Mouse (Mus musculus) forebrain, embryonic 13.5 days (tissue): ENCODE results near the gene F830045P16Rik. TPM values are rescaled to one million over a fixed set of nuclear protein-coding genes. Genes with fewer than 3 reads are reported as not detected.

Experiments
- ATAC-seq: fragments of 200-750 bp; cut with Nextera tagmentation; 2 replicates; pipeline ENCODE4 v1.8.0; 2017
- H3K27ac ChIP-seq: fragments of 300-500 bp; sonication (generic); 2 replicates; pipeline ENCODE4 v1.5.1; 2015; ENCODE audit warnings: inconsistent platforms, mild to moderate bottlenecking, moderate library complexity
- H3K27me3 ChIP-seq: fragments of 300-500 bp; sonication (generic); 2 replicates; pipeline ENCODE4 v1.6.1; 2015; ENCODE audit warnings: mild to moderate bottlenecking, inconsistent platforms
- H3K36me3 ChIP-seq: fragments of 300-500 bp; sonication (generic); 2 replicates; pipeline ENCODE4 v1.6.1; 2015; ENCODE audit warnings: mild to moderate bottlenecking, inconsistent platforms; ENCODE audit not compliant: poor library complexity, severe bottlenecking
- H3K4me1 ChIP-seq: fragments of 300-500 bp; sonication (generic); 2 replicates; pipeline ENCODE4 v1.6.1; 2015; ENCODE audit warnings: inconsistent platforms
- H3K4me2 ChIP-seq: fragments of 300-500 bp; sonication (generic); 2 replicates; pipeline ENCODE4 v1.6.1; 2015; ENCODE audit warnings: inconsistent platforms, mild to moderate bottlenecking, moderate library complexity
- H3K4me3 ChIP-seq: fragments of 300-500 bp; sonication (generic); 2 replicates; pipeline ENCODE4 v1.5.1; 2015; ENCODE audit warnings: mild to moderate bottlenecking, inconsistent platforms
- H3K9ac ChIP-seq: fragments of 300-500 bp; sonication (generic); 2 replicates; pipeline ENCODE4 v1.6.1; 2015; ENCODE audit warnings: mild to moderate bottlenecking, inconsistent platforms
- H3K9me3 ChIP-seq: fragments of 300-500 bp; sonication (generic); replicated peaks from 2 replicates; pipeline ENCODE4 v1.6.1; 2016; ENCODE audit warnings: inconsistent platforms
- WGBS: fragments of 180-500 bp; shearing (Covaris S2); methylation state at CpG from one replicate; pipeline ENCODE4 v1.1.7; 2015; 5-methylcytosine and 5-hydroxymethylcytosine counted together
- polyA plus RNA-seq: library from polyadenylated mRNA; unstranded; fragments of >200 nt; fragmentation: Nextera tagmentation; extraction: Ambion mirVana; gene quantifications from 2 replicates; pipeline ENCODE4 v1.2.1, GENCODE M21; 2015

Gene F830045P16Rik
- polyA plus RNA-seq, 1 experiment from 2014 or later = not detected

GRCm38 (mm10) chr2:129540036-129540435 is 3.6 kb upstream of the F830045P16Rik start:
- Histone ChIP-seq H3K9me3 (no peaks in the 10 kb centered on the region), H3K27ac (no peak overlapping the region), H3K9ac (no peak overlapping the region), H3K4me3 (no peak overlapping the region), H3K4me1 (peaks cover 25% of the 10 kb centered on the region), H3K36me3 (no peaks in the 10 kb centered on the region), H3K27me3 (no peaks in the 10 kb centered on the region), H3K4me2 (no peak overlapping the region)
- ATAC-seq = no peak
- 82% methylated on average over 3 of the region's 3 CpGs for WGBS

GRCm38 (mm10) chr2:129539175-129539574 is 2.8 kb upstream of the F830045P16Rik start:
- H3K4me1 ChIP-seq = peaks cover 17% of the 10 kb centered on the region
- no peak overlapping the region for H3K4me2 ChIP-seq
- H3K9ac ChIP-seq = no peak overlapping the region
- no peak overlapping the region for H3K4me3 ChIP-seq
- no peaks in the 10 kb centered on the region for H3K9me3 ChIP-seq
- WGBS = 82% methylated on average over 4 of the region's 4 CpGs
- H3K36me3 ChIP-seq = no peaks in the 10 kb centered on the region
- H3K27ac ChIP-seq = no peak overlapping the region
- H3K27me3 ChIP-seq = no peaks in the 10 kb centered on the region
- no peak for ATAC-seq

DNA sequence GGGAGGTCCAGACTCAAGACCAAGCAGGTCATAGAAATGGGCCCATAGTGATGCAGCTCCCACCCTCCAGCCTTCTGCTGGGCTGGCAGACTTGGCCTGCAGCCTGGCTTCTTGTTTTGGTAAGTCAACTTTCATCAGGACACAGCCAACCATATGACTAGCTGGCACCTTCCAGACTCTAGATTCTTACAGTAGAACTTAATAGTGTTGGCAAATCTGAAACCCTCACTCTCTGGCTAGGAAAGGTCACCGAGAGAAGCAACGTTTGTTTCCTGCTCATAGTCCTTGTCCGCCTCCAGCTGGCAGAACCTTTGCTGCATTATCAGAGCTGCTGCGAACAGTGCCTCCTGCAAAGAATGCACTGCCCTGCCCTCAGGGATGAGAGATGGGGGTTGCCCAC is 1.5 kb upstream of the F830045P16Rik start:
- Histone ChIP-seq H3K9me3 (no peaks in the 10 kb centered on the region), H3K4me3 (no peak overlapping the region), H3K4me2 (no peak overlapping the region), H3K27ac (no peak overlapping the region), H3K4me1 (peaks cover 16% of the 10 kb centered on the region), H3K36me3 (no peaks in the 10 kb centered on the region), H3K27me3 (no peaks in the 10 kb centered on the region), H3K9ac (no peak overlapping the region)
- WGBS = 88% methylated on average over 4 of the region's 4 CpGs
- no peak for ATAC-seq

DNA sequence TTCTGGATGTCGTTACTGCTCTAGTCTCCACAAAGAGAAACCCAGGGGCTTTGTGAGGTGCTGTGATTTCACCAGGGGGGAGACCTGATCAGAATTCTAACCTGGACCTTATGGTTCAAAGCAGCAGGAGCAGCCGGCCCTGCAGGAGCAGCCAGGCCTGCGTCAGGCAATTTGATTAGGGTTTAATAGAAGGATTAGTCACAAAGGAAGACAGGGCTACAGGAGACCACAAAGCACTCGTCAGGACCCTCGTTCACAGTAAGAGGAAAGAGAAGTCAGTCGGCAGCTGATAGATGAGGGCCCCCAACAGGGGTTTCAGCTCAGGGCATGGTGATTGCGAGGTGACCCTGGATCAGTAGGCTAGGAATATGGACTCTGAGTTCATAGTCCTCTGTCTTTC is 958 bp upstream of the F830045P16Rik start:
- Histone ChIP-seq H3K4me1 (peaks cover 16% of the 10 kb centered on the region), H3K36me3 (no peaks in the 10 kb centered on the region), H3K9ac (no peak overlapping the region), H3K27ac (no peak overlapping the region), H3K4me2 (no peak overlapping the region), H3K4me3 (no peak overlapping the region), H3K27me3 (no peaks in the 10 kb centered on the region), H3K9me3 (no peaks in the 10 kb centered on the region)
- 0 out of 2 replicates have a peak, but pooled peaks have one; percentile 9 for ATAC-seq
- WGBS = 4% methylated on average over 7 of the region's 7 CpGs

- Histone ChIP-seq H3K9ac (no peak overlapping the region), H3K4me1 (peaks cover 16% of the 10 kb centered on the region), H3K27ac (no peak overlapping the region), H3K4me3 (no peak overlapping the region), H3K27me3 (no peaks in the 10 kb centered on the region), H3K4me2 (no peak overlapping the region), H3K36me3 (no peaks in the 10 kb centered on the region), H3K9me3 (no peaks in the 10 kb centered on the region)
- WGBS = 28% methylated on average over 1 of the region's 1 CpGs
- ATAC-seq = 0 out of 2 replicates have a peak, but pooled peaks have one; percentile 7
These were observed 524 bp upstream of the F830045P16Rik start for GRCm38 (mm10) chr2:129536926-129537325.

- Histone ChIP-seq H3K4me3 (no peak overlapping the region), H3K36me3 (no peaks in the 10 kb centered on the region), H3K27ac (no peak overlapping the region), H3K4me2 (no peak overlapping the region), H3K4me1 (peaks cover 16% of the 10 kb centered on the region), H3K9me3 (no peaks in the 10 kb centered on the region), H3K27me3 (no peaks in the 10 kb centered on the region), H3K9ac (no peak overlapping the region)
- ATAC-seq = no peak
- WGBS = 51% methylated on average over 5 of the region's 5 CpGs
These were observed 1.4 kb downstream of the F830045P16Rik start for GRCm38 (mm10) chr2:129534886-129535591.

DNA sequence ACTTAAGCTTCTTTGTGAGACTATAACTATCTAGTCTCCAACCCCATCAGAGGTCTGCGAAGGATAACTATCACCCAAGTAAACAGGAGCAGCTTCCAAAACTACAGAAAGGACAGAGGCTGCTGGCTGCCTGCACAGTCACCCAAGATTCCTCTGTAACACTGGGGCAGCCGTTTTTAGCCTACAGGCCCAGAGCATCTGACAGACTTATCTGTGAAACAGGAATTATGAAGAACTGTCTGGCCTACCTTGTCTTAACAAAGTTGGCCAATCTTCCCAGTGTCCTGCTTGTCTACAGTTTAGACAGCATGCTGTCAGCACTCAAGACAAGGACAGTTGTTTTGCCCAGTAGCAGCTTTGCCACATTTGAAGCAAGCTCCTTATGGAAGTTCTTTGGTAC is 4.5 kb downstream of the F830045P16Rik start:
- Histone ChIP-seq H3K36me3 (no peaks in the 10 kb centered on the region), H3K9me3 (no peaks in the 10 kb centered on the region), H3K4me1 (peaks cover 16% of the 10 kb centered on the region), H3K27me3 (no peaks in the 10 kb centered on the region), H3K9ac (no peak overlapping the region), H3K4me3 (no peak overlapping the region), H3K27ac (no peak overlapping the region), H3K4me2 (no peak overlapping the region)
- 77% methylated on average over 2 of the region's 2 CpGs for WGBS
- no peak for ATAC-seq

GRCm38 (mm10) chr2:129531102-129531501 is 5.3 kb downstream of the F830045P16Rik start:
- Histone ChIP-seq H3K9ac (no peak overlapping the region), H3K36me3 (no peaks in the 10 kb centered on the region), H3K27ac (no peak overlapping the region), H3K9me3 (no peaks in the 10 kb centered on the region), H3K4me1 (peaks cover 10% of the 10 kb centered on the region), H3K4me2 (no peak overlapping the region), H3K4me3 (no peak overlapping the region), H3K27me3 (no peaks in the 10 kb centered on the region)
- no peak for ATAC-seq

DNA sequence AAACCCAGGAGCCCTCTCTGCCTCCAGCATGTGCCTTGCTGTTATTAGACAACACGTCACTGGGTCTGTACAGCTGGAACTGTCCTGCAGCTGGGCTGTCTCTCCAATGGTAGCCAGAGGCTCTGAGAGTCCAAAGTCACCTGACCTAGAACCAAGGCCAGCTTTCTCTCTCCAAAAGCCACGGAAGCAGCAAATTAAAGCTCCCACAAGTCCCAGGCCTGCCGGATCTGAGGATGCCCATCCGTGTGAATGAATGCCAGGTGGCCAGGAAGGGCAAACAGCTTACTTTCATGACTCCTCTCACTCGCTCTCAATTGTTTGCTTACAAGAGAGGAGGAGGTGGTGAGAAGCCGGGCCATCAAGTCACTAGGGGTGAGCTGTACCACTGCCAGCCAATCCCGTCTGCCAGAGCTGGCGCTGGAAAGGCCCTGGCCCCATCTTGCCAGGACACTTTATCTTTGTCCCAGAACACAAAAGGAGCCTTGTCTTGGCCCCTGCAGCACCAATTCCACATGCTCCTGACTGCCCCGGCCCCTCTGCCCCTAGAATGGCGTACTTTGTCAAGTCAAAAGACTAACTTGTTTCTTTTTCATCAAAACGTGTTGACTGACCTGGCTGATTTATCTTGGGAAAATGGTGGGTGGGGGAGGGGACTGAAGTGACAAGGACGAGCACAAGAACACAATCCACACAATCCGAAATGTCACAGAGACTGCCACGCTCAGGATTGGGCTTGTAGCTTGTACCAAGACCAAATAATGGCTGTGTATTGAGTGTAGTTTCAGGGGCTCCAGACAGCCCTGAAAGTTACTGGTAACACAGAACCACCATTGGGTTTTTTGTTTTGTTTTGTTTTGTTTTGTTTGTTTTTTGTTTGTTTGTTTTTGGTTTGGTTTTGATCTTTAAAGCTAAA is 6.8 kb downstream of the F830045P16Rik start:
- no peaks in the 10 kb centered on the region for H3K27me3 ChIP-seq
- H3K27ac ChIP-seq = no peak overlapping the region
- H3K4me3 ChIP-seq = no peak overlapping the region
- 29% methylated on average over 14 of the region's 14 CpGs for WGBS
- no peaks in the 10 kb centered on the region for H3K36me3 ChIP-seq
- H3K4me2 ChIP-seq = no peak overlapping the region
- peaks cover 10% of the 10 kb centered on the region for H3K4me1 ChIP-seq
- no peak overlapping the region for H3K9ac ChIP-seq
- no peaks in the 10 kb centered on the region for H3K9me3 ChIP-seq
- ATAC-seq = peak; percentile 19; the same call in 1 of the 2 replicates

DNA sequence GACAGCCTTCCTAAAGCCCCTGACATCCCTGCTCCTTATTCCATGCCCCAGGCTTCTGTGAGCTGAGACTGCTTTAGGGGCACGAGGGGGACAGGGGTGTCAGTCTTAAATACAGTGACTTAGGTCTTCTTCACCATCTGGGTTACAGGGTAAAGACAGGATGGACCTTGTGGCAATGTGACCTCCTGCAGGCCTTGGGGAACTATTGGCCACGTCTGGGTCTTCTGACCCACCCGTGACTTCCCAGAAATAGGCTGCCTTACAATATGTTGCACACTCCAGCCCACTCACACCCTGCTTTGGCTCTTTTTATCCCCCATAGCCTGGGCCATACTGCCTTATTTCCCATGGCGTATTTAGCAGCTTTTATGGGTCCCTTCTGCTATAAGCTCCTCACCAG is 8.5 kb downstream of the F830045P16Rik start:
- no peaks in the 10 kb centered on the region for H3K9me3 ChIP-seq
- H3K4me3 ChIP-seq = no peak overlapping the region
- H3K36me3 ChIP-seq = no peaks in the 10 kb centered on the region
- H3K27me3 ChIP-seq = no peaks in the 10 kb centered on the region
- no peak overlapping the region for H3K4me2 ChIP-seq
- ATAC-seq = no peak
- H3K4me1 ChIP-seq = peaks cover 10% of the 10 kb centered on the region
- 83% methylated on average over 4 of the region's 4 CpGs for WGBS
- H3K9ac ChIP-seq = no peak overlapping the region
- no peak overlapping the region for H3K27ac ChIP-seq

- Histone ChIP-seq H3K9ac (no peak overlapping the region), H3K4me3 (no peak overlapping the region), H3K27ac (no peak overlapping the region), H3K4me2 (no peak overlapping the region), H3K36me3 (no peaks in the 10 kb centered on the region), H3K9me3 (no peaks in the 10 kb centered on the region), H3K4me1 (peaks cover 10% of the 10 kb centered on the region), H3K27me3 (no peaks in the 10 kb centered on the region)
- WGBS = 83% methylated on average over 4 of the region's 4 CpGs
- ATAC-seq = no peak
These were observed 10.1 kb downstream of the F830045P16Rik start for GRCm38 (mm10) chr2:129526322-129526721.

- ATAC-seq = no peak
- no peaks in the 10 kb centered on the region for H3K9me3 ChIP-seq
- no peak overlapping the region for H3K4me3 ChIP-seq
- H3K4me2 ChIP-seq = no peak overlapping the region
- H3K4me1 ChIP-seq = peaks cover 10% of the 10 kb centered on the region
- no peaks in the 10 kb centered on the region for H3K27me3 ChIP-seq
- H3K27ac ChIP-seq = no peak overlapping the region
- H3K36me3 ChIP-seq = no peaks in the 10 kb centered on the region
- no peak overlapping the region for H3K9ac ChIP-seq
These were observed 10.8 kb downstream of the F830045P16Rik start for GRCm38 (mm10) chr2:129525644-129526043.
